Mouse (Mus musculus): Measurements from ENCODE around the gene Ddx27. TPM values are rescaled to one million over a fixed set of nuclear protein-coding genes. Genes with fewer than 3 reads are reported as not detected.

The Ddx27 gene
- polyA plus RNA-seq, 1 experiment from 2014 or later = 37.9 TPM

- Histone ChIP-seq H3K4me3 (ENCODE audit: low read depth, low read length) (peak overlapping the region; percentile 38), H3K27ac (ENCODE audit: low read depth, low read length) (0 out of 2 replicates have a peak overlapping the region, but pooled peaks have one; percentile 62), H3K4me1 (replicated peaks; ENCODE audit: control insufficient read depth, insufficient read depth, low read length) (no peaks in the 10 kb centered on the region), H3K27me3 (ENCODE audit: control insufficient read depth, insufficient read depth, low read length) (no peaks in the 10 kb centered on the region), H3K4me2 (replicated peaks; ENCODE audit: low read depth, low read length) (peak overlapping the region; percentile 50), H3K36me3 (ENCODE audit: control insufficient read depth, insufficient read depth, low read length) (no peaks in the 10 kb centered on the region), H3K9ac (ENCODE audit: low read depth, low read length) (peak overlapping the region; percentile 39), H3K9me3 (ENCODE audit: control insufficient read depth, low read length) (no peaks in the 10 kb centered on the region)
- DNase-seq (ENCODE audit: low spot score) (no peak), ATAC-seq (ENCODE audit: low FRiP score) (peak; percentile 30; the same call in 1 of the 2 replicates)
- WGBS = 25% methylated on average over 12 of the region's 12 CpGs
These were observed 56.3 kb downstream of the Ddx27 start for GRCm38 (mm10) chr2:167071266-167071640.

- H3K4me1 ChIP-seq (replicated peaks; ENCODE audit: control insufficient read depth, insufficient read depth, low read length) = no peaks in the 10 kb centered on the region
- no peaks in the 10 kb centered on the region for H3K27me3 ChIP-seq (ENCODE audit: control insufficient read depth, insufficient read depth, low read length)
- peak; percentile 96 for ATAC-seq (ENCODE audit: low FRiP score)
- H3K36me3 ChIP-seq (ENCODE audit: control insufficient read depth, insufficient read depth, low read length) = no peaks in the 10 kb centered on the region
- peak; percentile 99 for DNase-seq (ENCODE audit: low spot score)
- 10% methylated on average over 22 of the region's 22 CpGs for WGBS
- H3K9ac ChIP-seq (ENCODE audit: low read depth, low read length) = peak overlapping the region; percentile 39
- H3K4me3 ChIP-seq (ENCODE audit: low read depth, low read length) = peak overlapping the region; percentile 38
- peak overlapping the region; percentile 50 for H3K4me2 ChIP-seq (replicated peaks; ENCODE audit: low read depth, low read length)
- H3K9me3 ChIP-seq (ENCODE audit: control insufficient read depth, low read length) = no peaks in the 10 kb centered on the region
- 0 out of 2 replicates have a peak overlapping the region, but pooled peaks have one; percentile 62 for H3K27ac ChIP-seq (ENCODE audit: low read depth, low read length)
These were observed 56.9 kb downstream of the Ddx27 start for GRCm38 (mm10) chr2:167071641-167072601.

- Histone ChIP-seq H3K4me3 (ENCODE audit: low read depth, low read length) (no peak overlapping the region), H3K4me2 (replicated peaks; ENCODE audit: low read depth, low read length) (no peak overlapping the region), H3K9ac (ENCODE audit: low read depth, low read length) (no peak overlapping the region), H3K9me3 (ENCODE audit: control insufficient read depth, low read length) (no peaks in the 10 kb centered on the region), H3K4me1 (replicated peaks; ENCODE audit: control insufficient read depth, insufficient read depth, low read length) (peaks cover 5% of the 10 kb centered on the region; the same call in 1 of the 2 replicates), H3K27me3 (ENCODE audit: control insufficient read depth, insufficient read depth, low read length) (no peaks in the 10 kb centered on the region), H3K36me3 (ENCODE audit: control insufficient read depth, insufficient read depth, low read length) (no peaks in the 10 kb centered on the region), H3K27ac (ENCODE audit: low read depth, low read length) (no peak overlapping the region)
- no peak for ATAC-seq (ENCODE audit: low FRiP score)
- WGBS = 95% methylated on average over 5 of the region's 5 CpGs
- no peak for DNase-seq (ENCODE audit: low spot score)
These were observed 59.6 kb downstream of the Ddx27 start for GRCm38 (mm10) chr2:167074587-167074986.

GRCm38 (mm10) chr2:167076352-167076751, 61.4 kb downstream of the Ddx27 start:
- H3K27ac ChIP-seq (ENCODE audit: low read depth, low read length) = no peak overlapping the region
- H3K4me1 ChIP-seq (replicated peaks; ENCODE audit: control insufficient read depth, insufficient read depth, low read length) = peaks cover 8% of the 10 kb centered on the region
- WGBS = 96% methylated on average over 4 of the region's 4 CpGs
- no peaks in the 10 kb centered on the region for H3K36me3 ChIP-seq (ENCODE audit: control insufficient read depth, insufficient read depth, low read length)
- H3K4me2 ChIP-seq (replicated peaks; ENCODE audit: low read depth, low read length) = no peak overlapping the region
- no peaks in the 10 kb centered on the region for H3K27me3 ChIP-seq (ENCODE audit: control insufficient read depth, insufficient read depth, low read length)
- H3K4me3 ChIP-seq (ENCODE audit: low read depth, low read length) = no peak overlapping the region
- no peak for ATAC-seq (ENCODE audit: low FRiP score)
- H3K9ac ChIP-seq (ENCODE audit: low read depth, low read length) = no peak overlapping the region
- no peaks in the 10 kb centered on the region for H3K9me3 ChIP-seq (ENCODE audit: control insufficient read depth, low read length)
- no peak for DNase-seq (ENCODE audit: low spot score)

GRCm38 (mm10) chr2:167076759-167077158, 61.8 kb downstream of the Ddx27 start:
- Histone ChIP-seq H3K4me2 (replicated peaks; ENCODE audit: low read depth, low read length) (no peak overlapping the region), H3K9ac (ENCODE audit: low read depth, low read length) (no peak overlapping the region), H3K27me3 (ENCODE audit: control insufficient read depth, insufficient read depth, low read length) (no peaks in the 10 kb centered on the region), H3K36me3 (ENCODE audit: control insufficient read depth, insufficient read depth, low read length) (no peaks in the 10 kb centered on the region), H3K27ac (ENCODE audit: low read depth, low read length) (no peak overlapping the region), H3K4me1 (replicated peaks; ENCODE audit: control insufficient read depth, insufficient read depth, low read length) (peaks cover 10% of the 10 kb centered on the region), H3K9me3 (ENCODE audit: control insufficient read depth, low read length) (no peaks in the 10 kb centered on the region), H3K4me3 (ENCODE audit: low read depth, low read length) (no peak overlapping the region)
- DNase-seq (ENCODE audit: low spot score) = no peak
- ATAC-seq (ENCODE audit: low FRiP score) = no peak
- WGBS = 69% methylated on average over 2 of the region's 2 CpGs

- ATAC-seq (ENCODE audit: low FRiP score) (no peak), DNase-seq (ENCODE audit: low spot score) (no peak)
- peaks cover 10% of the 10 kb centered on the region for H3K4me1 ChIP-seq (replicated peaks; ENCODE audit: control insufficient read depth, insufficient read depth, low read length)
- no peak overlapping the region for H3K9ac ChIP-seq (ENCODE audit: low read depth, low read length)
- no peak overlapping the region for H3K27ac ChIP-seq (ENCODE audit: low read depth, low read length)
- no peaks in the 10 kb centered on the region for H3K9me3 ChIP-seq (ENCODE audit: control insufficient read depth, low read length)
- no peak overlapping the region for H3K4me2 ChIP-seq (replicated peaks; ENCODE audit: low read depth, low read length)
- no peaks in the 10 kb centered on the region for H3K36me3 ChIP-seq (ENCODE audit: control insufficient read depth, insufficient read depth, low read length)
- 84% methylated on average over 11 of the region's 11 CpGs for WGBS
- no peaks in the 10 kb centered on the region for H3K27me3 ChIP-seq (ENCODE audit: control insufficient read depth, insufficient read depth, low read length)
- H3K4me3 ChIP-seq (ENCODE audit: low read depth, low read length) = no peak overlapping the region
These were observed 62.4 kb downstream of the Ddx27 start for GRCm38 (mm10) chr2:167077199-167077962.

- no peak for DNase-seq (ENCODE audit: low spot score)
- Histone ChIP-seq H3K4me3 (ENCODE audit: low read depth, low read length) (no peak overlapping the region), H3K27me3 (ENCODE audit: control insufficient read depth, insufficient read depth, low read length) (no peaks in the 10 kb centered on the region), H3K9ac (ENCODE audit: low read depth, low read length) (no peak overlapping the region), H3K27ac (ENCODE audit: low read depth, low read length) (no peak overlapping the region), H3K4me2 (replicated peaks; ENCODE audit: low read depth, low read length) (no peak overlapping the region; the same call in 1 of the 2 replicates), H3K36me3 (ENCODE audit: control insufficient read depth, insufficient read depth, low read length) (no peaks in the 10 kb centered on the region), H3K4me1 (replicated peaks; ENCODE audit: control insufficient read depth, insufficient read depth, low read length) (peaks cover 10% of the 10 kb centered on the region), H3K9me3 (ENCODE audit: control insufficient read depth, low read length) (no peaks in the 10 kb centered on the region)
- WGBS = 46% methylated on average over 7 of the region's 7 CpGs
- ATAC-seq (ENCODE audit: low FRiP score) = no peak
These were observed 63.5 kb downstream of the Ddx27 start for GRCm38 (mm10) chr2:167078486-167078885.

- peak overlapping the region; percentile 36; the same call in 1 of the 2 replicates for H3K27ac ChIP-seq (ENCODE audit: low read depth, low read length)
- 51% methylated on average over 9 of the region's 9 CpGs for WGBS
- no peaks in the 10 kb centered on the region for H3K9me3 ChIP-seq (ENCODE audit: control insufficient read depth, low read length)
- no peak overlapping the region for H3K9ac ChIP-seq (ENCODE audit: low read depth, low read length)
- H3K36me3 ChIP-seq (ENCODE audit: control insufficient read depth, insufficient read depth, low read length) = no peaks in the 10 kb centered on the region
- no peak overlapping the region; the same call in 1 of the 2 replicates for H3K4me2 ChIP-seq (replicated peaks; ENCODE audit: low read depth, low read length)
- DNase-seq (ENCODE audit: low spot score) (no peak), ATAC-seq (ENCODE audit: low FRiP score) (peak; percentile 14; the same call in 1 of the 2 replicates)
- no peaks in the 10 kb centered on the region for H3K27me3 ChIP-seq (ENCODE audit: control insufficient read depth, insufficient read depth, low read length)
- H3K4me1 ChIP-seq (replicated peaks; ENCODE audit: control insufficient read depth, insufficient read depth, low read length) = peaks cover 10% of the 10 kb centered on the region
- no peak overlapping the region for H3K4me3 ChIP-seq (ENCODE audit: low read depth, low read length)
These were observed 64.0 kb downstream of the Ddx27 start for GRCm38 (mm10) chr2:167078931-167079495.

Measured in hindbrain, embryonic 11.5 days (tissue).